Mouse (Mus musculus) cerebellum, adult 2 months (tissue): Measurements from ENCODE around the gene Tgoln1.

ENCODE experiments used
- CTCF ChIP-seq: fragments of 200-500 bp; IDR thresholded peaks from 2 replicates; pipeline ENCODE4 v1.5.1; 2011; ENCODE audit warnings: low read depth, mild to moderate bottlenecking, control low read depth, low read length, moderate library complexity, borderline replicate concordance; ENCODE audit not compliant: insufficient read depth
- POLR2A ChIP-seq: fragments of 200-500 bp; IDR thresholded peaks from 2 replicates; pipeline ENCODE4 v1.6.1; 2011; ENCODE audit warnings: low read length, control low read depth, borderline replicate concordance; ENCODE audit not compliant: insufficient read depth

DNA sequence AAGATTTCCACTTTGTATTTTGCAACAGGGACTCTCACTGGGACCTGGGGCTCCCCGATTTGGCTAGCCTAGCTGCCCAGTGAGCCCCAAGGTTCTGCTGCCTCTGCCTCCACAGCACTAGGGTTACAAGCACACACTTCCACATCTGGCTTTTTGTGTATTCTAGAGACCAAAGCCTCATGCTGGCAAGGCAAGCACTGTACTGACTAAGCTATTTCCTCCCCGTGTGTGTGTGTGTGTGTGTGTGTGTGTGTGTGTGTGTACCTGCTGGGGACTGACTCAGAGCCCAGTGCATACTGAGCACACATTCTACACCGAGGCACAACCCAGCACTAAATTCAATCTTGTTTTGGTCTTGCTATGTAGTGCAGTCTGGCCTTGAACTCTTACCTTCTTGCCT lies 30.1 kb downstream of the Tgoln1 start:
- TF ChIP-seq CTCF: no peak
- TF ChIP-seq POLR2A: no peak
